Mouse (Mus musculus) heart, postnatal 14 days (tissue): ENCODE measurements around the gene Batf3. TPM values are rescaled to one million over a fixed set of nuclear protein-coding genes. Genes with fewer than 3 reads are reported as not detected.

Source experiments
- DNase-seq, 2 experiments: peaks; one replicate each; pipeline ENCODE4 v3.0.0; 2021 to 2022
- intact Hi-C: fragments of 180-260 bp; cut with DNase I; formaldehyde crosslinking; loops from one replicate; pipeline ENCODE4 v1.15.1; 2025
- total RNA-seq, 2 experiments: library from RNA; stranded (reverse); gene quantifications; 2 replicates each; pipeline ENCODE4 v1.2.3; 2021

Gene Batf3
- total RNA-seq, 2 experiments from 2014 or later = not detected

GRCm38 (mm10) chr1:191085597-191085996, 12.1 kb upstream of the Batf3 start:
- DNase-seq = no peak
- intact Hi-C loops = loop anchor here (5.0 kb wide), 1 partner anchor 42 kb away; no protein-coding TSS in a partner anchor

DNA sequence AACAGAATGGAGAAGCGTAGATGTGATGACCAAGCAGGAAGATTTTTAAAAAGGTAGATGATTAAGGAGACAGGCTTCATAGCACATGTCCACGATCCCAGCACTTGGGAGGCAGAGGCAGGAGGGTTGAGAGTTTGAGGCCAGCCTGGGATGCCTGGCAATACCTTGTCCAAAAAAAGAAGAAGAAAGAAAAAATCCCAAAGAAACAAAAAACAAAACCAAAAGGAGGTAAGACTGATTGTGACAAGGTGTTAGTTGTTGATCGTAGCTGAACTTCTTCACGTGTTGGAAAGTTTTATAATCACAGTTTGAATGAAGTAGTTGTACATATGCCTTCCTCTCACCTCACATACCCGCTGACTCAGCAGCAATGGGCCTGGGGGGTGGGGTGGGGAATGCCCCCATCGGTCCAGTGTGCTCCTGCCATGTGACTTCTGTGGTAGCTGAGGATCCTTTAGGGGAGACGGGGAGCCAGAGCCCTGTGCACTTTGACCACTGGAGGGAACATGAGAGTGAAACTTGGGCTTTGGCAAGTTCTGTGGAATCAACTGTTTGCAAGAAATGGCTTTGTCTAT, 11.3 kb upstream of the Batf3 start:
- intact Hi-C loops = loop anchor here (5.0 kb wide), 1 partner anchor 41 kb away; no protein-coding TSS in a partner anchor
- no peak for DNase-seq

- no peak for DNase-seq
- intact Hi-C loops = loop anchor here (5.0 kb wide), 1 partner anchor 40 kb away; no protein-coding TSS in a partner anchor
Measured at GRCm38 (mm10) chr1:191086960-191087359, 10.7 kb upstream of the Batf3 start.

DNA sequence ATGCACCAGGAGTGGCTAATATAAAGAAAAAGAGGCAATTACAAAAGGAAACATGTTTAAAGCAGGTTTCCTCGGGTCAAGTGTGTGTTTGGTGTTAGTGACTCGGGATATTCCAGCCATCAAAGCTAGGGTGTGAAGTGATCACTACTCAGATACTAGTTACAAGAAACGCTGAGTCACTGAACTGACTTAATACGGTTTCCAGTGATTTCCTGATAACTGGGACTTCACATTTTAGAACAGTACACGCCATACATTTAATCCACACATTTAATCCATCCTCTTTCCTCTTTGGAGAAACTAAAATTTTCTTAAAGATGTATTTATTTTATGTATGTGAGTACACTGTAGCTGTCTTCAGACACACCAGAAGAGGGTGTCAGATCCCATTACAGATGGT, 9.7 kb upstream of the Batf3 start:
- DNase-seq = no peak
- intact Hi-C loops = loop anchor here (5.0 kb wide), 1 partner anchor 39 kb away; no protein-coding TSS in a partner anchor

- intact Hi-C loops = loop anchor here (5.0 kb wide), 1 partner anchor 38 kb away; no protein-coding TSS in a partner anchor
- DNase-seq = no peak
Measured at GRCm38 (mm10) chr1:191089355-191089754, 8.3 kb upstream of the Batf3 start.

- DNase-seq = no peak
- intact Hi-C loops = no loop called here
Measured at GRCm38 (mm10) chr1:191092050-191092449, 5.6 kb upstream of the Batf3 start.

DNA sequence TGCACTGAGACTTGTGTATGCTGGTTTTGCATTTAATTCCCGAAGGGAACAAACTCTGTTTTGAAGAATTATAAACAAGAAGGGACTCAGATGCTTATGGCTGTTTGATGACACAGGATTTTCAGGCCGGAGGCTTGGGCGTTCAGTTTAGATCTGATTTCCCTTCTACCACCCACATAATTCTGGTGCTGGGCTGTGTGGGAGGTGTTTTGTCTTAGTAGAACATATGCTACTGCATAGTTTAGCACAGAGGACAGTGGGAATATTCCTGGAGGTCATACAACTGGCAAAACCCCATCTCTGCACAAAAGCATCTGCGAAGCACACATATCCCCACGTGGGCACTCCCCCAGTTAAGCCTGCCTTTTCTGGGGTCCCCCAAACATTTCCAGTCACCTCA, 4.1 kb upstream of the Batf3 start:
- DNase-seq = no peak
- intact Hi-C loops = no loop called here

DNA sequence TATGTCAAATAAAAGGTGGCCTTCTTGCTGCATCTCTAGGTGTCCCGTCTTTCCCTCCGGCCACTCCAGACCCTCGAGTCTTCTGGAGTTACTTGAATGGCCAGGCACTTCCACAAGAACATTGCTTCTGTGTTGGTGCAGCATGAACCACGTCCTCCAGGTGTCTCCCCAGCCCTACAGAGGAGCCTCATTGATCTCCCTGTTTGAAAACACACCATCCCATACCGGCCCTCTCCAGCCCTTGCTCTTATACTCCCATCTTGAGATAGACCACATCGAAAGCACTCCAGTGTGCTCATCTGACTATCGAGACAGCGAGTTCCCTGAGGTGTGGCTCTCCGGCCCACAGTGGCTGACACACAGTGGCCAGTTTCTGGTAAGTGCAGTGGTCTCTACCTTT, 2.6 kb upstream of the Batf3 start:
- intact Hi-C loops = loop anchor here (5.0 kb wide), 1 partner anchor 77 kb away; no protein-coding TSS in a partner anchor
- DNase-seq = no peak

- no peak for DNase-seq
- intact Hi-C loops = loop anchor here (2.0 to 5.0 kb wide), 2 partner anchors 18 to 75 kb away; no protein-coding TSS in a partner anchor
Measured at GRCm38 (mm10) chr1:191096871-191097681, 571 bp upstream of the Batf3 start.

DNA sequence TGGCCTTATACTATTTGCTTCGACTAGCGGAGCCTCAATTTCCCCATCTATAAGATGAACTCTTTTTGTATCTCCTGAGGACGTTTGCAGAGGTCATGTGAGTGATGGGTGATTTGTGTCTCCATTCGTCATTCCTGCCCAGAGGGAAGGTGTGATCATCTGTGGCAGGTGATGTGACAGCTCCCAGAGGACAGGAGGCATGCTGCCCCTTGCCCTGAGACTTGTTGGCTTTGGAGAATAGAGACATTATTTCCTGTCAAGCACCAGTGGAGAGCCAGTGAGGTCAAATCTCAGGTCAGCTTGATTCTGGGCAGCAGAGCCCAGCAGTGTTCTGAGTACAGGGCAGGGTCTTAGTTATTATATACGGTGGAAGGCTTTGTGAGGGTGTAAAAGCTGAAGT, 1.5 kb downstream of the Batf3 start:
- intact Hi-C loops = loop anchor here (5.0 kb wide), 1 partner anchor 73 kb away; no protein-coding TSS in a partner anchor
- DNase-seq = no peak

DNA sequence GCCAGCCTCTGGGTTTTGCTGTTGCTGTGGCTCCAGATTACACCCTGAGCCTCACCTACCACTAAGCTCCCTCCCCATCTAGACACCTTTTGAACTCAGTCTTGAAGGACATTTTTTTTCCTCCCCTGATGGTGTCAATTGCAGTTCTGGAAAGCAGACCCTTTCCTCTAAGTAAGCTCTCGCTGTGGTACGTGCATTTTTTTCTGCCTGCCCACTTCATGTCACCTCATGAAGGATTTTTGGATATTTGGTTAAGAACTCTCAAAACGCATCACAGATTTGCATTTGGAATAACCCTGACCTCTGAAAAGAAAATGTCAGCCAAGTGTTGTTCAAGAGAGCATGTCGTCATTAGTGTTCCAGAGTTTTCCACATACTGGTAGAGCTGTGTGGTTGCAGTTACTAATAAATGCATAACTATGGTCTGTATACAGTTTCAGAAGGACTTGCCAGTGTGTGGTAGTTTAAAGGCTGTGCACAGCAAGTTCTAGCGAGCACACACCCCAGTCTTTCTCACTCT, 2.2 kb downstream of the Batf3 start:
- no peak for DNase-seq
- intact Hi-C loops = loop anchor here (5.0 kb wide), 1 partner anchor 72 kb away; no protein-coding TSS in a partner anchor

GRCm38 (mm10) chr1:191102730-191103370, 5.2 kb downstream of the Batf3 start:
- intact Hi-C loops = no loop called here
- DNase-seq = no peak

DNA sequence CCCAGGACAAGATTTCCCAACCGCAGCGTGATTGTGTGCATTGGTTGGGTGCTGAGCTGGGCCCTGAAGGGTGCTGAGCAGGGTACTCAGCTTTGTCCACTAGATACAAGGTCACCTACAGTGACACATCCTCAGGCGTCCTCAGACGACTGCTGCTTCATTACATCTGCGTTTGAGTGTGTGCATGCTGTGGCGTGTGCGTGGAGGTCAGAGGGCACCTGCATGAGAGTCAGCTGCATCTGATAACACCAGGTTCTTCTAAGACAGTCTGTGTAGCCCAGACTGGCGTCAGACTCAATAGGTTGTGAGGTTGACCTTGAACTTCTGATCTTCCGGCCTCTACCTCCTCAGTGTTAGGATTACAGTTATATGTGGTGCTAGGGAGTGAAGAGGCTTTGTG, 7.6 kb downstream of the Batf3 start:
- no peak for DNase-seq
- intact Hi-C loops = no loop called here

DNA sequence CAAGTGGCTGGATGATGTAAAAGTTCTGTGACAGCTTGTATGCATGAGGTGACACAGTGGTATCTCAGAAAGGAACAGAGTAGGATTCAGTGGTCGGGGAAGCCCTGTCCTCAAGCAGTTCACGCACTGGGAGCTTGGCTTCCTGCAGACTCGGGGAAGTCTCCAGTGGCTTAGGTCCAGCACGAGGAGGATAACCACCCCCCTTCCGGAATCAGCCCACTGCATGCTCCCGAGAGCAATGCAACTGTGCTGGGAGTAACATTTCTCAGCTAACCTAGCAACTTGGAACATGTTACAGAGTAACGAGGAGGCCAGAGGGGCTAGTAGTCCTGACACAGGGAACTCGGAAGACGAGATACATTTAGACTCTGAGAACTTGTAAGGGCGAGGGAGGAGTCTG, 9.7 kb downstream of the Batf3 start:
- intact Hi-C loops = no loop called here

GRCm38 (mm10) chr1:191109907-191110306, 12.3 kb downstream of the Batf3 start:
- intact Hi-C loops = no loop called here
- DNase-seq = no peak

More for the DNA sequence above, 9.7 kb downstream of the Batf3 start:
- DNase-seq = no peak

DNA sequence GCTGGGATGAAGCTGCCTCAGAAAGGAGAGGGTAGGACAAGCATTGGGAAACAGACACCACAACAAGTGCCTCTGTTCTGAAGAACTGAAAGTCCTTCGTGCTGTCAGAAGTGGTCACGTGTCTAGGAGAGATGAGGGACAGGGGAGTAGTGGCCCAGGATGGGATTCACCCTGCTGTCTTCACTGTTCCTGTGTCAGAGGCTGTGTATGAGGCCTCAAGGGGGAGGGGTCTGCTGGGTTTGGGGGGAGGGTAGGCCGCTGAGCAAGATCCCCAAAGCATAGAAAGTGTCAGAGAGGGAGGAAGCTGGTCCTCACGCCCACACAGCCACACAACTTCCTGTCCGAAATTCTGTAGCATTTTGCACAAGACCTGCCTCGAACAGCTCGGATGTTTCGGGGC, 13.5 kb downstream of the Batf3 start:
- DNase-seq = peak; percentile 15 to 22
- intact Hi-C loops = no loop called here

GRCm38 (mm10) chr1:191114868-191115267, 17.2 kb downstream of the Batf3 start:
- no peak for DNase-seq
- intact Hi-C loops = loop anchor here (2.0 kb wide), 1 partner anchor 18 kb away; the partner anchor contains the start of gene Batf3

DNA sequence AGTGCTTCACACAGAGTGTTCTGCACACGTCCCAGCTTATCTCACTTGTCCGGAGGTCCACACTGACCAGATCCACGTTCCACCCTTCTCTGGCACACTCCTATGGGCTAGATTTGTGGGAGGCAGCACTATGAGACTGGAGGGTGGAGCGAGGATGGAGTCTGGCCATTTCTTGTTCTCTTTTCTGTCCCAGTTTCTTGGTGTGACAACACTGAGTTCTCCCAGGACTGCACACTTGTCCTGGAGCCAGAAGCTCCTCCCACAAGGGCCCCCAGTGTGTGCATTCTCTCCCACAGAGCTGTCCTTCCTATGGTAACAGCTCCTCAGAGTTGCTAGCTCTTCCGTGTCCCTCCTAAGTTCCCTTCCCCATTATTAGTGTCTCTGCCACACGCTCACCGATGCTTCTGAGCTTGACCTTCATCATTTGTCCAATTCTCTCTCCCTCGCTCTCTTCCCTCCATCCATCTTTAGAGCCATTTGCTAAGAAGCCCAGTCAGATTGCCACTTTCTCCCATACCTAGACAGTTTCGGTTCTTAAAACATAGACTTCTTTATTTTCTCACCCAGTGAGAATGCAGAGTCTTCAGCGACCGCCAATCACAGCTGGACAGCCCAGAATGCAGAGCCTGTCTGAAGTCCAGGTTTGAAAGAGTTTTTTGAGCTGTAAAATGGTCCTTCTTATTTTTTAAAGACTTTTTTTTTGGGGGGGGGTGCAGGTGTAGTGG, 18.0 kb downstream of the Batf3 start:
- DNase-seq = peak; percentile 45 to 50
- intact Hi-C loops = loop anchor here (2.0 kb wide), 1 partner anchor 19 kb away; the partner anchor contains the start of gene Batf3

DNA sequence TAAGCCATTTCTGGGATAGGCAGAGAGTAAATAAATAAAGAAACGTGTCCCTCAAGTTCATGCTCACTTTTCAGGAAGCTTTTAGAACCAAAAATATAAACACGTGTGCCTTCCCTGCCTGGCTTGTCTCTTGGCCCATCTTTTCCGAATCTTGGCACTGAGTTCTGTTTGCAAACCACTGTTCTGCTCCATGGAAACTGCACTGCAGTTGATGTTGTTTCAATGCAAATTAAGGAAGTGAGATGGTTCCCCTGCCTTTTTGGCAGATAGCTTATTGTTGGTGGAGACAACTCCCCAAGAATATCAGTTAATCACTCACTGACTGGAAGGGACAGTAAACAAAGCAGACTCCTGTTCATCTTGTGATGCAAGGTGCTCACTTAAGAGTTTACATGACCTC, 25.1 kb downstream of the Batf3 start:
- no peak for DNase-seq
- intact Hi-C loops = no loop called here

DNA sequence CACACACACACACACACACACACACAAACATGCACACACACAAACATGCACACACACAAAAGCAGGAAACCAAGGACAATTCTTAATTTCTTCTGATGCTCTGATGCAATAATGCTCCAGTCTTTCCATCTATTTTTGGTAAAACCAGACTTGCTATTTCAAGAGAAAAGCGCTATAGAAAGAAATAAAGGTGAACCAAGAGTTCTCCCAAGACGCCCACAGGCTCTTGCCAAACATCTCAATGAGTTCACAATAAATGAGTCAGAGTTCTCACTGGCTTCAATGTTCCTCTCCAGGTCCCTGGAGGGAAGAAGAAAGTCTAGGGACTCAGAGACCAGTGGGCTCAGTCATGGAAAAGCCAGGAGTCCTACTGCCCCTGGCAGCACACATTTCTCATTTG, 26.0 kb downstream of the Batf3 start:
- DNase-seq = no peak

More for the DNA sequence above, 26.0 kb downstream of the Batf3 start:
- intact Hi-C loops = no loop called here
